Mouse (Mus musculus): ENCODE data around the gene Agtrap.
"Not testable (repeated sequence)": the region's sequence is repeated elsewhere in the genome, so short reads cannot be mapped to it uniquely, and the experiment has no call there.

Gene Agtrap

GRCm38 (mm10) chr4:148087907-148088527 lies at the start of gene Agtrap:
Gene Agtrap, minus strand, starts transcription at chr4:148088031.
- peak; percentile 93 for DNase-seq

- peak; percentile 26 for DNase-seq
Measured at GRCm38 (mm10) chr4:148137503-148137902, 49.7 kb upstream of the Agtrap start.

- DNase-seq = no peak
Measured at GRCm38 (mm10) chr4:148134988-148135387, 47.2 kb upstream of the Agtrap start.

GRCm38 (mm10) chr4:148131497-148132081 lies 43.8 kb upstream of the Agtrap start:
- DNase-seq = no peak

GRCm38 (mm10) chr4:148130561-148131413 lies 43.0 kb upstream of the Agtrap start, which contains the start of gene Draxin:
Gene Draxin, minus strand, starts transcription at chr4:148130698.
- DNase-seq = no peak

- no peak for DNase-seq
Measured at GRCm38 (mm10) chr4:148130133-148130532, 42.3 kb upstream of the Agtrap start, which contains the start of gene Mad2l2. Gene Mad2l2, plus strand, starts transcription at chr4:148130384.

GRCm38 (mm10) chr4:148128672-148129071 lies 40.8 kb upstream of the Agtrap start:
- no peak for DNase-seq

- no peak for DNase-seq
Measured at GRCm38 (mm10) chr4:148128241-148128640, 40.4 kb upstream of the Agtrap start.

GRCm38 (mm10) chr4:148122694-148123066 lies 34.8 kb upstream of the Agtrap start:
- no peak for DNase-seq

GRCm38 (mm10) chr4:148121982-148122693 lies 34.3 kb upstream of the Agtrap start:
- DNase-seq = no peak

- no peak for DNase-seq
Measured at GRCm38 (mm10) chr4:148121362-148121761, 33.5 kb upstream of the Agtrap start.

- no peak for DNase-seq
Measured at GRCm38 (mm10) chr4:148120555-148120954, 32.7 kb upstream of the Agtrap start.

- DNase-seq = not testable (repeated sequence)
Measured at GRCm38 (mm10) chr4:148119578-148119977, 31.7 kb upstream of the Agtrap start.

GRCm38 (mm10) chr4:148117392-148117791 lies 29.6 kb upstream of the Agtrap start:
- no peak for DNase-seq

GRCm38 (mm10) chr4:148116657-148117056 lies 28.8 kb upstream of the Agtrap start:
- DNase-seq = no peak

- peak; percentile 32 for DNase-seq
Measured at GRCm38 (mm10) chr4:148115467-148115866, 27.6 kb upstream of the Agtrap start.

GRCm38 (mm10) chr4:148114758-148115391 lies 27.0 kb upstream of the Agtrap start:
- peak; percentile 85 for DNase-seq

- no peak for DNase-seq
Measured at GRCm38 (mm10) chr4:148112519-148112918, 24.7 kb upstream of the Agtrap start.

GRCm38 (mm10) chr4:148109215-148109614 lies 21.4 kb upstream of the Agtrap start:
- no peak for DNase-seq

GRCm38 (mm10) chr4:148108565-148109100 lies 20.8 kb upstream of the Agtrap start:
- no peak for DNase-seq

- no peak for DNase-seq
Measured at GRCm38 (mm10) chr4:148107621-148108291, 19.9 kb upstream of the Agtrap start.

- no peak for DNase-seq
Measured at GRCm38 (mm10) chr4:148104146-148104545, 16.3 kb upstream of the Agtrap start.
